Mouse (Mus musculus) intestine, embryonic 15.5 days (tissue): ENCODE data around the gene Pakap. TPM values are rescaled to one million over a fixed set of nuclear protein-coding genes. Genes with fewer than 3 reads are reported as not detected.
A peak's percentile ranks its signal among the peaks of the same experiment; 100 is the strongest.

ENCODE experiments used
- ATAC-seq: fragments of 200-750 bp; cut with Nextera tagmentation; 2 replicates; pipeline ENCODE4 v1.8.0; 2017; ENCODE audit warnings: moderate TSS enrichment, moderate library complexity
- H3K27ac ChIP-seq: fragments of 300-500 bp; sonication (generic); 2 replicates; pipeline ENCODE4 v1.5.1; 2015; ENCODE audit warnings: mild to moderate bottlenecking, inconsistent platforms
- H3K27me3 ChIP-seq: fragments of 300-500 bp; sonication (generic); replicated peaks from 2 replicates; pipeline ENCODE4 v1.6.1; 2015; ENCODE audit warnings: inconsistent platforms
- H3K36me3 ChIP-seq: fragments of 300-500 bp; sonication (generic); 2 replicates; pipeline ENCODE4 v1.6.1; 2015; ENCODE audit warnings: inconsistent platforms
- H3K4me1 ChIP-seq: fragments of 300-500 bp; sonication (generic); replicated peaks from 2 replicates; pipeline ENCODE4 v1.6.1; 2015; ENCODE audit warnings: inconsistent platforms
- H3K4me2 ChIP-seq: fragments of 300-500 bp; sonication (generic); replicated peaks from 2 replicates; pipeline ENCODE4 v1.6.1; 2015; ENCODE audit warnings: mild to moderate bottlenecking, inconsistent platforms
- H3K4me3 ChIP-seq: fragments of 300-500 bp; sonication (generic); replicated peaks from 2 replicates; pipeline ENCODE4 v1.5.1; 2015; ENCODE audit warnings: inconsistent platforms
- H3K9ac ChIP-seq: fragments of 300-500 bp; sonication (generic); 2 replicates; pipeline ENCODE4 v1.6.1; 2015; ENCODE audit warnings: inconsistent platforms
- H3K9me3 ChIP-seq: fragments of 300-500 bp; sonication (generic); 2 replicates; pipeline ENCODE4 v1.6.1; 2016; ENCODE audit warnings: inconsistent platforms
- WGBS: fragments of 180-500 bp; shearing (Covaris S2); methylation state at CpG from one replicate; pipeline ENCODE4 v1.1.7; 2015; 5-methylcytosine and 5-hydroxymethylcytosine counted together
- polyA plus RNA-seq: library from polyadenylated mRNA; unstranded; fragments of >200 nt; fragmentation: Nextera tagmentation; extraction: Ambion mirVana; gene quantifications from 2 replicates; pipeline ENCODE4 v1.2.1, GENCODE M21; 2015

The Pakap gene
- polyA plus RNA-seq, 1 experiment from 2014 or later: 25.9 TPM

GRCm38 (mm10) chr4:57634956-57635355 is 67.0 kb downstream of the Pakap start:
- no peaks in the 10 kb centered on the region for H3K9me3 ChIP-seq
- H3K4me1 ChIP-seq: no peaks in the 10 kb centered on the region
- H3K9ac ChIP-seq: no peak overlapping the region
- WGBS: 57% methylated on average over 1 of the region's 1 CpGs
- ATAC-seq: no peak
- no peak overlapping the region for H3K4me3 ChIP-seq
- no peaks in the 10 kb centered on the region for H3K36me3 ChIP-seq
- no peak overlapping the region for H3K27ac ChIP-seq
- no peaks in the 10 kb centered on the region for H3K27me3 ChIP-seq
- no peak overlapping the region for H3K4me2 ChIP-seq

GRCm38 (mm10) chr4:57636782-57637482 is 69.0 kb downstream of the Pakap start:
- H3K9ac ChIP-seq: no peak overlapping the region
- H3K4me1 ChIP-seq: no peaks in the 10 kb centered on the region
- no peak overlapping the region for H3K4me2 ChIP-seq
- H3K27me3 ChIP-seq: no peaks in the 10 kb centered on the region
- no peak for ATAC-seq
- H3K4me3 ChIP-seq: no peak overlapping the region
- H3K27ac ChIP-seq: no peak overlapping the region
- no peaks in the 10 kb centered on the region for H3K36me3 ChIP-seq
- 48% methylated on average over 9 of the region's 9 CpGs for WGBS
- H3K9me3 ChIP-seq: no peaks in the 10 kb centered on the region

- H3K9ac ChIP-seq: peak overlapping the region; percentile 31
- no peaks in the 10 kb centered on the region for H3K4me1 ChIP-seq
- H3K9me3 ChIP-seq: no peaks in the 10 kb centered on the region
- H3K27ac ChIP-seq: no peak overlapping the region
- WGBS: 19% methylated on average over 24 of the region's 24 CpGs
- ATAC-seq: no peak
- H3K4me2 ChIP-seq: peak overlapping the region; percentile 62
- H3K4me3 ChIP-seq: peak overlapping the region; percentile 27
- no peaks in the 10 kb centered on the region for H3K36me3 ChIP-seq
- no peaks in the 10 kb centered on the region for H3K27me3 ChIP-seq
Measured at GRCm38 (mm10) chr4:57637636-57638386, 69.8 kb downstream of the Pakap start.

GRCm38 (mm10) chr4:57638941-57639340 is 71.0 kb downstream of the Pakap start:
- Histone ChIP-seq H3K4me3 (no peak overlapping the region), H3K4me2 (no peak overlapping the region), H3K36me3 (no peaks in the 10 kb centered on the region), H3K27me3 (no peaks in the 10 kb centered on the region), H3K9me3 (no peaks in the 10 kb centered on the region), H3K4me1 (no peaks in the 10 kb centered on the region), H3K27ac (no peak overlapping the region), H3K9ac (no peak overlapping the region)
- ATAC-seq: no peak
- 81% methylated on average over 9 of the region's 9 CpGs for WGBS

GRCm38 (mm10) chr4:57640222-57640621 is 72.2 kb downstream of the Pakap start:
- Histone ChIP-seq H3K9me3 (no peaks in the 10 kb centered on the region), H3K9ac (no peak overlapping the region), H3K27ac (no peak overlapping the region), H3K27me3 (no peaks in the 10 kb centered on the region), H3K4me1 (no peaks in the 10 kb centered on the region), H3K4me2 (no peak overlapping the region), H3K36me3 (no peaks in the 10 kb centered on the region), H3K4me3 (no peak overlapping the region)
- 35% methylated on average over 7 of the region's 7 CpGs for WGBS
- ATAC-seq: no peak

GRCm38 (mm10) chr4:57640971-57641370 is 73.0 kb downstream of the Pakap start:
- Histone ChIP-seq H3K27me3 (no peaks in the 10 kb centered on the region), H3K4me2 (no peak overlapping the region), H3K9ac (no peak overlapping the region), H3K36me3 (no peaks in the 10 kb centered on the region), H3K4me3 (no peak overlapping the region), H3K4me1 (no peaks in the 10 kb centered on the region), H3K9me3 (no peaks in the 10 kb centered on the region), H3K27ac (no peak overlapping the region)
- no peak for ATAC-seq
- WGBS: 84% methylated on average over 3 of the region's 3 CpGs

GRCm38 (mm10) chr4:57650994-57651393 is 83.0 kb downstream of the Pakap start:
- Histone ChIP-seq H3K9me3 (no peaks in the 10 kb centered on the region), H3K27ac (no peak overlapping the region), H3K4me2 (no peak overlapping the region), H3K4me1 (no peaks in the 10 kb centered on the region), H3K36me3 (0 out of 2 replicates have a peak, but pooled peaks cover 5% of the 10 kb centered on the region), H3K27me3 (no peaks in the 10 kb centered on the region), H3K4me3 (no peak overlapping the region), H3K9ac (no peak overlapping the region)
- no peak for ATAC-seq
- 83% methylated on average over 1 of the region's 1 CpGs for WGBS

GRCm38 (mm10) chr4:57651547-57651946 is 83.6 kb downstream of the Pakap start:
- ATAC-seq: no peak
- H3K4me2 ChIP-seq: no peak overlapping the region

GRCm38 (mm10) chr4:57652185-57652904 is 84.4 kb downstream of the Pakap start:
- ATAC-seq: no peak
- 0 out of 2 replicates have a peak, but pooled peaks cover 5% of the 10 kb centered on the region for H3K36me3 ChIP-seq
- WGBS: 67% methylated on average over 5 of the region's 5 CpGs

More at GRCm38 (mm10) chr4:57651547-57651946, 83.6 kb downstream of the Pakap start:
- no peak overlapping the region for H3K9ac ChIP-seq
- 85% methylated on average over 8 of the region's 8 CpGs for WGBS
- no peaks in the 10 kb centered on the region for H3K9me3 ChIP-seq
- no peaks in the 10 kb centered on the region for H3K27me3 ChIP-seq
- H3K36me3 ChIP-seq: 0 out of 2 replicates have a peak, but pooled peaks cover 5% of the 10 kb centered on the region
- H3K27ac ChIP-seq: no peak overlapping the region
- no peak overlapping the region for H3K4me3 ChIP-seq
- H3K4me1 ChIP-seq: no peaks in the 10 kb centered on the region

GRCm38 (mm10) chr4:57655966-57656365 is 88.0 kb downstream of the Pakap start:
- Histone ChIP-seq H3K27ac (no peak overlapping the region), H3K36me3 (0 out of 2 replicates have a peak, but pooled peaks cover 2% of the 10 kb centered on the region), H3K9me3 (no peaks in the 10 kb centered on the region), H3K4me3 (no peak overlapping the region), H3K9ac (no peak overlapping the region), H3K4me1 (no peaks in the 10 kb centered on the region), H3K4me2 (no peak overlapping the region), H3K27me3 (no peaks in the 10 kb centered on the region)
- ATAC-seq: no peak
- WGBS: 80% methylated on average over 1 of the region's 1 CpGs

More at GRCm38 (mm10) chr4:57652185-57652904, 84.4 kb downstream of the Pakap start:
- Histone ChIP-seq H3K27ac (no peak overlapping the region), H3K27me3 (no peaks in the 10 kb centered on the region), H3K9ac (no peak overlapping the region), H3K4me2 (no peak overlapping the region), H3K4me1 (no peaks in the 10 kb centered on the region), H3K9me3 (no peaks in the 10 kb centered on the region), H3K4me3 (no peak overlapping the region)

- ATAC-seq: no peak
- H3K4me3 ChIP-seq: no peak overlapping the region
- 0 out of 2 replicates have a peak, but pooled peaks cover 2% of the 10 kb centered on the region for H3K36me3 ChIP-seq
- 94% methylated on average over 12 of the region's 12 CpGs for WGBS
- no peak overlapping the region for H3K9ac ChIP-seq
- H3K27ac ChIP-seq: no peak overlapping the region
- H3K4me2 ChIP-seq: no peak overlapping the region
- no peaks in the 10 kb centered on the region for H3K27me3 ChIP-seq
- no peaks in the 10 kb centered on the region for H3K4me1 ChIP-seq
- no peaks in the 10 kb centered on the region for H3K9me3 ChIP-seq
Measured at GRCm38 (mm10) chr4:57656388-57656787, 88.4 kb downstream of the Pakap start.

GRCm38 (mm10) chr4:57656861-57657260 is 88.9 kb downstream of the Pakap start:
- Histone ChIP-seq H3K4me1 (no peaks in the 10 kb centered on the region), H3K4me2 (no peak overlapping the region), H3K27ac (no peak overlapping the region), H3K4me3 (no peak overlapping the region), H3K27me3 (no peaks in the 10 kb centered on the region), H3K9ac (no peak overlapping the region), H3K9me3 (no peaks in the 10 kb centered on the region), H3K36me3 (0 out of 2 replicates have a peak, but pooled peaks cover 2% of the 10 kb centered on the region)
- ATAC-seq: no peak
- 85% methylated on average over 3 of the region's 3 CpGs for WGBS
